Mouse (Mus musculus) small intestine, adult 2 months (tissue): ENCODE measurements around the gene Pmm2.

Experiments
- CTCF ChIP-seq: fragments of 200-500 bp; IDR thresholded peaks from 2 replicates; pipeline ENCODE4 v1.5.1; 2012; ENCODE audit warnings: low read depth, mild to moderate bottlenecking, control low read depth, inconsistent platforms, low read length, moderate library complexity, mixed read lengths; ENCODE audit not compliant: insufficient replicate concordance, insufficient read length; ENCODE audit errors: extremely low read depth
- POLR2A ChIP-seq: fragments of 200-500 bp; IDR thresholded peaks from 2 replicates; pipeline ENCODE4 v1.6.1; 2012; ENCODE audit warnings: low read depth, mild to moderate bottlenecking, control low read depth, inconsistent platforms, low read length, moderate library complexity

DNA sequence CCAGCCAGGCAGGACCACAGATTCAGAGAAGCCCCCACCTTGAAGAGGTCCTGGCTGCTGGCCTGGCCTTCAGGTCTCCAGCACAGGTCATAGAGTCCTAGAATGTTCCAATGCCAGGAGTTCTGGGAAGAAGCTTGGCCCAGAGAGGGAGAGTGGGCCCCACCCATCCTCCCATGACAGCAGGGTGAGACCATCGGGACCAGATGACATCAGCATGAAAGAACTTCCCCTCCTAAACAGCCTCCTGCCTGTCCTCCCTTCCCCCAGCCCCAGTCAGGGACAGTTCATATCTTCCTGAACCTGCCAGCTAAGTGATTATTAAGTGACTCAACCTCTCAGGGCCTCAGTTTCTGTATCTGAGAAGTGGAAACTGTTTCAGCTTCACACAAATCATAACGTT lies 29.0 kb downstream of the Pmm2 start:
- TF ChIP-seq POLR2A (no peak), CTCF (no peak)
